Mouse (Mus musculus): Measurements from ENCODE around the gene Cdk5r2. TPM values are rescaled to one million over a fixed set of nuclear protein-coding genes. Genes with fewer than 3 reads are reported as not detected.
A peak's percentile ranks its signal among the peaks of the same experiment; 100 is the strongest.

Gene Cdk5r2
- polyA plus RNA-seq, 1 experiment from 2014 or later: not detected

DNA sequence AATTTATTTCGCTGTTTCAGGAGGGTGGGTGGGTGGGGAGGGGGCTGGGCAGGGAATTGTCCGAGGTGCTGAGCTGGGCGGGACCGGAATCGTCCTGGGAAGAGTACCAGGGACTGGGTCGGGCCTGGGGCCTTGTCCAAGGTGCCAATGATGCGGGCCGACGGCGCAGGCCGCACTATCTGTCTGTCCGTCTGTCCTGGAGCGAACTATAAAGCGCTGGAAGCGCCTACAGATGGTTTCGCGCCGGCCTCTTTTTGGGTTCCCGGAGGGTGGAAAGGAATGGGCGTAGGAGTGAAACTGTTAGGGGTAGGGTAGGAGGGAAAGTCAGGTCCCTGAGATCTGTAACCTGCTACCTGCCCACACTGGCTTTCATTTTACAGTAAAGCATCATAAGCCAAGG is 2.5 kb downstream of the Cdk5r2 start:
- no peak for DNase-seq (ENCODE audit: low spot score)
- H3K4me1 ChIP-seq: peaks cover 28% of the 10 kb centered on the region
- H3K27ac ChIP-seq: no peak overlapping the region
- peaks cover 89% of the 10 kb centered on the region for H3K27me3 ChIP-seq (ENCODE audit: insufficient read depth, poor library complexity, severe bottlenecking)
- no peaks in the 10 kb centered on the region for H3K9me3 ChIP-seq
- WGBS: 3% methylated on average over 20 of the region's 20 CpGs
- H3K4me3 ChIP-seq: 0 out of 2 replicates have a peak overlapping the region, but pooled peaks have one; percentile 40
- H3K36me3 ChIP-seq: no peaks in the 10 kb centered on the region

GRCm38 (mm10) chr1:74857677-74858076 is 2.9 kb downstream of the Cdk5r2 start:
- Histone ChIP-seq H3K36me3 (no peaks in the 10 kb centered on the region), H3K27me3 (ENCODE audit: insufficient read depth, poor library complexity, severe bottlenecking) (peaks cover 84% of the 10 kb centered on the region), H3K4me1 (peaks cover 28% of the 10 kb centered on the region), H3K27ac (no peak overlapping the region), H3K4me3 (peak overlapping the region; percentile 40; the same call in 1 of the 2 replicates), H3K9me3 (no peaks in the 10 kb centered on the region)
- no peak for DNase-seq (ENCODE audit: low spot score)
- WGBS: 15% methylated on average over 4 of the region's 4 CpGs

GRCm38 (mm10) chr1:74858171-74858719 is 3.5 kb downstream of the Cdk5r2 start:
- Histone ChIP-seq H3K36me3 (no peaks in the 10 kb centered on the region), H3K4me3 (peak overlapping the region; percentile 40), H3K27ac (no peak overlapping the region), H3K4me1 (peaks cover 28% of the 10 kb centered on the region), H3K9me3 (no peaks in the 10 kb centered on the region), H3K27me3 (ENCODE audit: insufficient read depth, poor library complexity, severe bottlenecking) (peaks cover 79% of the 10 kb centered on the region)
- DNase-seq (ENCODE audit: low spot score): peak; percentile 80
- 1% methylated on average over 29 of the region's 29 CpGs for WGBS

DNA sequence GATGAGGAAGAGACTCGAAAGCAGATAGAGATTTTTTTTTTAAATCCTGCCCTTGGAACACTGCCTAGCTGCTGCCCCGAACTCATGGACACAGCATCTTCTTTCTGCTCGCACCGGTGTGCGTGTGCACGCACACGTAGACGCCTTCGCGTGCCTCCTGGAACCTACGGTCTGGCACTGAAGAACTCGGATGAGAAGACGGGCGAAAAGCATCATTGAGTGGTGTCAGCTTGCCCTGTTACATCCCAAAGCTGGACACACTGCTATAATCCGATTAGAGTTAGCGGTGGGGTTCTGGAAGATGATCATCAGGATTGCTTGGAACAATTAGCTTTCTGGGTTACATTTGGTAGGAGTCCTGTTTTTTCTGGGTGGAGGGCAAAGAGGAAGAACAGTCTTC is 4.1 kb downstream of the Cdk5r2 start:
- 10% methylated on average over 16 of the region's 16 CpGs for WGBS
- Histone ChIP-seq H3K9me3 (no peaks in the 10 kb centered on the region), H3K4me1 (peaks cover 28% of the 10 kb centered on the region), H3K27me3 (ENCODE audit: insufficient read depth, poor library complexity, severe bottlenecking) (peaks cover 73% of the 10 kb centered on the region), H3K27ac (no peak overlapping the region), H3K36me3 (no peaks in the 10 kb centered on the region), H3K4me3 (peak overlapping the region; percentile 40; the same call in 1 of the 2 replicates)
- DNase-seq (ENCODE audit: low spot score): no peak

DNA sequence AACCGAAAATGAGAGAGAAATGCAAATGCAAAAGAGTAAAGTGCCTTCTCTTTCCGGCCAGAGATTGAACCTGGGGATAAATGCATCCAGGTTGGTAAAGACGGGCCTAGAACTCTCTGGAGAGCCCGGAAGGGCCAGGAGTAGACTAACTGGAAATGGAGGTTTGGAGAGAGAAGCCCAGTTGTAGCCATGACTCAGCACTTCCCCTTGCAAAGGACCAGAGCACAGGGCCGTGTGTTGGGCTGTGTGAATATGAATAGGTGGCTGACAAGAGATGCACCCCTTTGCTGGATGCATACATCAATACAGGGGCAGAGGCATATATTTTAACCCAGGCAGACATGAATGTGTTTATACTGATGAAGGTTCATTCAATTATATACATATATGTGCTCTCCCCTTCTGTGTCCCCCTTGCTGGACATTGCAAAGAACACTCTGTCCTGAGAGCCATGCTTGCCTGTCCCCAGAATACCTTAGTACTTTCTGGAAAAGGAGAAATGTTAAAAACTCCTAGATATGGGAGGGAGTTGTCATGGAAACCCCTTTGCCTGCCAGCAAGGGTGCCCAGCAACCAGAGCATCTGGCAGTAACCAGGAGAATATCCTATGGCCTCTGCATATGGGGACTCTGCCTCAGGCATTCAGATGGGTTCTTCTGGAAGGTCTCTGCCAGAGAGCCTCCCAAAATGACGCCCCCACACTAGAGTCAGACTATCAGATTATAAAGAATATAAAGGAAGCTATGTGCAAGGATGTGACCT is 4.7 kb downstream of the Cdk5r2 start:
- Histone ChIP-seq H3K27me3 (ENCODE audit: insufficient read depth, poor library complexity, severe bottlenecking) (peaks cover 67% of the 10 kb centered on the region), H3K4me3 (no peak overlapping the region), H3K4me1 (peaks cover 28% of the 10 kb centered on the region), H3K9me3 (no peaks in the 10 kb centered on the region), H3K36me3 (no peaks in the 10 kb centered on the region), H3K27ac (no peak overlapping the region)
- WGBS: 43% methylated on average over 6 of the region's 6 CpGs
- DNase-seq (ENCODE audit: low spot score): no peak

DNA sequence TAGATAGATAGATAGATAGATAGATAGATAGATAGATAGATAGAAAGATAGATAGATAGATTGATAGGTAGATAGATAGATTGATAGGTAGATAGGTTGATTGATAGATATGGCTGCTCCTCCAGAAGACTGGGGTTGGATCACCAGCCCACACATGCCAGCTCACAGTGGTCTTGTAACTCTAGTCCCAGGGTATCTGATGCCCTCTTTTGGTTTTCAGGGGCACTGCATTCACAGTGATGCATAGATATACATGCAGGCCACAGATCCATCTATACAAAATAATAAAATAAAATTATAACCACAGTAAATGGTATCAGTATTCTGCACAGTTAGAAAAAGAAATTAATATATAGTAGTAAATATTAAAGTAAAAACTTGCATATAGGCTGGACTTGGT is 7.0 kb downstream of the Cdk5r2 start:
- Histone ChIP-seq H3K27me3 (ENCODE audit: insufficient read depth, poor library complexity, severe bottlenecking) (peaks cover 49% of the 10 kb centered on the region), H3K27ac (no peak overlapping the region), H3K9me3 (no peaks in the 10 kb centered on the region), H3K4me3 (no peak overlapping the region), H3K36me3 (no peaks in the 10 kb centered on the region), H3K4me1 (peaks cover 9% of the 10 kb centered on the region)
- DNase-seq (ENCODE audit: low spot score): no peak

DNA sequence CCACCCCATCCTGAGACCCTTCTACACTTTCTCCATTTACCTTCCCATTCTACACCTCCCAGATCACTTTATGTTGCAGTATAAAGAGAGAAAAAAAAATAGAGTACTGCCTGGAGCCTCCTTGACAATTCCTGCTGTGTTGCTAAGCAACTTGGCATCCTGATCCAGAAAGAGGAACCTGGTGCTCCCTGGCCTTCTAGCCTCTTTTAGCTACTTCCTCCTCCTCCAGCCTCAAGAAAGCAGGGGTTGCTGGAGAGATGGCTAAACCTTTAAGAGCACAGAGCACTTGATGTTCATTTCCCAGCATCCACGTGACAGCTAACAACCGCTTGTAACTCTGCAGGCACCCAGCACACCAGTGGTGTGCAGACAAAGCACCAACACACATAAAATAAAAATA is 17.5 kb downstream of the Cdk5r2 start:
- peaks cover 55% of the 10 kb centered on the region for H3K27me3 ChIP-seq (ENCODE audit: insufficient read depth, poor library complexity, severe bottlenecking)
- WGBS: 63% methylated on average over 2 of the region's 2 CpGs
- DNase-seq (ENCODE audit: low spot score): no peak
- H3K4me1 ChIP-seq: no peaks in the 10 kb centered on the region
- H3K9me3 ChIP-seq: no peaks in the 10 kb centered on the region
- no peaks in the 10 kb centered on the region for H3K36me3 ChIP-seq
- H3K4me3 ChIP-seq: no peak overlapping the region
- H3K27ac ChIP-seq: no peak overlapping the region

- H3K27me3 ChIP-seq (ENCODE audit: insufficient read depth, poor library complexity, severe bottlenecking): peaks cover 86% of the 10 kb centered on the region
- DNase-seq (ENCODE audit: low spot score): no peak
- no peak overlapping the region for H3K27ac ChIP-seq
- no peak overlapping the region for H3K4me3 ChIP-seq
- H3K4me1 ChIP-seq: peaks cover 7% of the 10 kb centered on the region
- no peaks in the 10 kb centered on the region for H3K9me3 ChIP-seq
- WGBS: 39% methylated on average over 3 of the region's 3 CpGs
- H3K36me3 ChIP-seq: no peaks in the 10 kb centered on the region
Observed at GRCm38 (mm10) chr1:74877199-74877598, 22.5 kb downstream of the Cdk5r2 start.

- DNase-seq (ENCODE audit: low spot score): no peak
- Histone ChIP-seq H3K9me3 (no peaks in the 10 kb centered on the region), H3K36me3 (no peaks in the 10 kb centered on the region), H3K4me1 (peaks cover 30% of the 10 kb centered on the region), H3K4me3 (no peak overlapping the region), H3K27me3 (ENCODE audit: insufficient read depth, poor library complexity, severe bottlenecking) (peaks cover 95% of the 10 kb centered on the region), H3K27ac (no peak overlapping the region)
- WGBS: 5% methylated on average over 18 of the region's 18 CpGs
Observed at GRCm38 (mm10) chr1:74880785-74881360, 26.1 kb downstream of the Cdk5r2 start.

DNA sequence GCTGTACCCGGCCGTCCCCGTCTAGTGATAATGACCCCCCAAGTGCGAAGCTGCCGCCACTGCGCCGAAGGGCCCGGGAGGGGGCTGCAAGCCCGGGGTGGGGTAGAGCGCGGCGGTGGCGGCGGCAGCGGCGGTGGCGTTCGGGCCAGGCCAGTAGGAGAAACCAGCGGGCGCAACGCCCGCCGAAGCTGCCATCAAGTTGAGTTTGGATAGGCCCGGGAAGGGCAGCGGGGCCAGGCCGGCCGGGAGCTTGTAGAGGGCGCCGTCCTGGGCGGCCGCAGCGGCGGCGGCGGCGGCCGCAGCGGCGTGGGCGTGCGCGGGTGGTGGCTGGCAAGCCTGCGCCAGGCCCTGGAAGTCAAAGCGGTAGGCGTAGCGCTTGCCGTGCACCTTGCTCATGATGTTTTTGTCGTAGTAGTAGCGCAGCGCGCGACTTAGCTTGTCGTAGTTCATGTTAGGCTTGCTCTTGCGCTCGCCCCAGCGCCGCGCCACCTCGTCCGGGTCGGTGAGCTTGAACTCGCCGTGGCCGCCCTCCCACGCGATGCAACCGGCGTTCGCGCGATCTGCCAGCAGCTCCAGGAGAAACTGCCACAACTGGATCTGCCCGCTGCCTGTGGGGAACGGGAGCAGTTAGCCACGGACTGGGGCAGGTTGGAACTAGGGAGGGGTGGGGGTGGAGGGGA is 27.5 kb downstream of the Cdk5r2 start:
- Histone ChIP-seq H3K4me1 (peaks cover 31% of the 10 kb centered on the region), H3K4me3 (peak overlapping the region; percentile 56), H3K27me3 (ENCODE audit: insufficient read depth, poor library complexity, severe bottlenecking) (peaks cover 99% of the 10 kb centered on the region), H3K36me3 (no peaks in the 10 kb centered on the region), H3K27ac (no peak overlapping the region), H3K9me3 (no peaks in the 10 kb centered on the region)
- WGBS: 1% methylated on average over 65 of the region's 74 CpGs
- no peak for DNase-seq (ENCODE audit: low spot score)

DNA sequence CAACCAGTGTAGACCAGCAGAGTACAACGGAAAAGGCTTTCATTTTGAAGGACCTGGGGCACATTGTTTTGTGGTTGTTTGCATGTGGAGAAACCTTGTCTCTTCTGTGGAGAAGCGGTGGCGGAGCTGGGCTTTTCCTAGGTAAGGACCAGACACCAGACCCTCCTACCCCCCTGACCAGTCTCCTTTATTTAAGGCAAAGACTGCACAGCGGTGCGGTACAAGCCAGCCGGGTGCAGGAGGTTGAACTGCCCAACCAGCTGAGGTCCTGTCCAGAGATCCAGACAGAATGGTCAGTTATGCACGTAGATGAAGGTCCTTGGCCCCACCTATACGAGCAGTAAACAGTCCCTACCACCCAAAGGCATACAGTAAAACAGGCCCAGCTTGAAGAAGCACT is 28.1 kb downstream of the Cdk5r2 start:
- WGBS: 4% methylated on average over 8 of the region's 8 CpGs
- no peaks in the 10 kb centered on the region for H3K9me3 ChIP-seq
- H3K27ac ChIP-seq: no peak overlapping the region
- peaks cover 99% of the 10 kb centered on the region for H3K27me3 ChIP-seq (ENCODE audit: insufficient read depth, poor library complexity, severe bottlenecking)
- H3K4me1 ChIP-seq: peaks cover 31% of the 10 kb centered on the region
- H3K4me3 ChIP-seq: peak overlapping the region; percentile 56
- DNase-seq (ENCODE audit: low spot score): no peak
- H3K36me3 ChIP-seq: no peaks in the 10 kb centered on the region

DNA sequence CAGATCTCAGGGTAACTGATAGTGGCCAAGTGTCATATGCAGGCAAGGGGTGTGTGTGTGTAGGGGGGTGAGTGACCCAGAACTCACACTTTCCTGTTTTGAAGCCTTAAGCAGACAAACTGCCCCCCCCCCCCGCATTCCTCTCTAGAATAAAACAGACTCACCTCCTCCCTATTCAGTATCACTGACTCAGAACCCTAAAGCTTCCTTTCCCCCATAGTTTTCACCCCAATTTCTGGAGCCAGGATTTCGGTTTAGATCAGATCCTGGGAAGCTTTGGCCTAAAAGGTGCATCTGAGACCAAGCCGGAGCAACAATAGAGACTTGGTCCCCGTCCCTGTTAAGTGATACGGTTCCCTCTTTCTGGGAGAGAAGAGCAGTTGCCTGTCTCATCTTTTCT is 28.7 kb downstream of the Cdk5r2 start:
- H3K9me3 ChIP-seq: no peaks in the 10 kb centered on the region
- peaks cover 31% of the 10 kb centered on the region for H3K4me1 ChIP-seq
- H3K27ac ChIP-seq: no peak overlapping the region
- no peak for DNase-seq (ENCODE audit: low spot score)
- no peaks in the 10 kb centered on the region for H3K36me3 ChIP-seq
- H3K27me3 ChIP-seq (ENCODE audit: insufficient read depth, poor library complexity, severe bottlenecking): peaks cover 99% of the 10 kb centered on the region
- WGBS: 8% methylated on average over 5 of the region's 5 CpGs
- no peak overlapping the region for H3K4me3 ChIP-seq

Measured in heart, embryonic 10.5 days (tissue).